Mouse (Mus musculus): ENCODE results near the gene Cers6.

- no peak for TF ChIP-seq CTCF (IDR thresholded peaks at IDR 0.05; ENCODE audit: low read depth)
- no peak for TF ChIP-seq EP300 (IDR thresholded peaks at IDR 0.05; ENCODE audit: low read depth)
Measured at GRCm38 (mm10) chr2:68995723-68996122, 134.5 kb downstream of the Cers6 start.
